Mouse (Mus musculus): ENCODE data around the gene Krtap28-13. TPM values are rescaled to one million over a fixed set of nuclear protein-coding genes. Genes with fewer than 3 reads are reported as not detected.

Gene Krtap28-13
- polyA plus RNA-seq (2017; shearing (Covaris generic)), result not detected

GRCm38 (mm10) chr1:83060643-83061042 lies at the start of gene Krtap28-13:
Gene Krtap28-13, plus strand, starts transcription at chr1:83060930.

GRCm38 (mm10) chr1:83038109-83038672 lies 22.5 kb upstream of the Krtap28-13 start, which contains the start of gene Slc19a3:
Gene Slc19a3, minus strand, starts transcription at chr1:83038448.

GRCm38 (mm10) chr1:83042380-83042779 lies 18.4 kb upstream of the Krtap28-13 start, which contains the start of gene Krtap28-10:
Gene Krtap28-10, minus strand, starts transcription at chr1:83042480.

GRCm38 (mm10) chr1:83044882-83045427 lies 15.8 kb upstream of the Krtap28-13 start, which contains the start of gene Gm47969:
Gene Gm47969, plus strand, starts transcription at chr1:83044932.

GRCm38 (mm10) chr1:83059278-83059677 lies 1.5 kb upstream of the Krtap28-13 start, which contains the start of gene A030005K14Rik:
Gene A030005K14Rik, minus strand, starts transcription at chr1:83059378.

Other genes starting within 250 kb of the Krtap28-13 start
- 23.0 TPM for gene Agfg1, start 221.4 kb upstream of the Krtap28-13 start, polyA plus RNA-seq (2017; shearing (Covaris generic))
- gene A030005L19Rik, start 147.6 kb upstream of the Krtap28-13 start, polyA plus RNA-seq (2017; shearing (Covaris generic)), result 0.93 TPM
- not detected for gene A030014E15Rik, start 136.0 kb upstream of the Krtap28-13 start, polyA plus RNA-seq (2017; shearing (Covaris generic))
- gene Gm6217, start 129.5 kb upstream of the Krtap28-13 start, polyA plus RNA-seq (2017; shearing (Covaris generic)), result not detected
- gene A030003K21Rik, start 117.5 kb upstream of the Krtap28-13 start, polyA plus RNA-seq (2017; shearing (Covaris generic)), result not detected
- gene Gm7544, start 104.9 kb upstream of the Krtap28-13 start, polyA plus RNA-seq (2017; shearing (Covaris generic)), result not detected
- not detected for gene Gm47955, start 100.6 kb upstream of the Krtap28-13 start, polyA plus RNA-seq (2017; shearing (Covaris generic))
- not detected for gene Gm47959, start 60.4 kb upstream of the Krtap28-13 start, polyA plus RNA-seq (2017; shearing (Covaris generic))
- gene Slc19a3, start 22.5 kb upstream of the Krtap28-13 start, polyA plus RNA-seq (2017; shearing (Covaris generic)), result not detected
- gene Krtap28-10, start 18.4 kb upstream of the Krtap28-13 start, polyA plus RNA-seq (2017; shearing (Covaris generic)), result not detected
- gene Gm47969, start 16.0 kb upstream of the Krtap28-13 start, polyA plus RNA-seq (2017; shearing (Covaris generic)), result not detected
- not detected for gene A030005K14Rik, start 1.6 kb upstream of the Krtap28-13 start, polyA plus RNA-seq (2017; shearing (Covaris generic))
- 1.8 TPM for gene Ccl20, start 55.8 kb downstream of the Krtap28-13 start, polyA plus RNA-seq (2017; shearing (Covaris generic))
- 0.44 TPM for gene Daw1, start 98.8 kb downstream of the Krtap28-13 start, polyA plus RNA-seq (2017; shearing (Covaris generic))